ENCODE assay signal across 40 mouse cellular contexts in the genomic region with DNA sequence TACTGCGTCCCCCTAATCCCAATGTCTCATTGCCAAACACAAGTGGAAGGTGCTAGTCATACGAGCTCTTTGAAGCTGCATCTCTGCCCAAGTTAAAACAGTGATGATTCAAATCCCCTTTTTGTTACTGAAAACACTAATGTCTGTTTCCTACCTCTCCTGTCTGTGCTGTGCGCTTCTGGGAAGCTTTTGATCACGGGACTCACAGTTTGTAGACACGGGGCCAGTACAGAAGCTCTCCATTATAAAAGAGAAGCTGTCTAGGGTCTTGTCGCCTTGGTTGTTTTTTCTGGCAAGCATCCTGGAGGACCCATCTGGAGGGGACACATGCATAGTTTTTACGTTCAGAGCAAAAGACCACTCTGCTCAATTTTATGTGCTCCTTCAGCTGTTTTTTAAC. TPM values are rescaled to one million over a fixed set of nuclear protein-coding genes. Genes with fewer than 3 reads are reported as not detected.
"Had no signal": no experiment of that assay in that cellular context is flagged by ENCODE, and none has a peak within 500 bp of the region (broad histone marks: within the 10 kb centered on the region; RNA-seq: fewer than 3 reads in every experiment).

No protein-coding gene starts in this region.

- H3K27ac ChIP-seq: heart, adult 2 months; heart, embryonic 13.5 days; heart, embryonic 15.5 days; hindbrain, embryonic 13.5 days; hindbrain, embryonic 15.5 days; hindbrain, postnatal 0 days; kidney, embryonic 15.5 days; kidney, postnatal 0 days; limb, embryonic 13.5 days; limb, embryonic 15.5 days; liver, embryonic 12.5 days had no signal

- H3K9ac ChIP-seq: heart, embryonic 13.5 days; heart, embryonic 15.5 days; hindbrain, embryonic 13.5 days; hindbrain, embryonic 15.5 days; kidney, embryonic 15.5 days; limb, embryonic 13.5 days; limb, embryonic 15.5 days; liver, embryonic 12.5 days had no signal

- ATAC-seq: hindbrain, postnatal 0 days; intestine, embryonic 16.5 days; liver, embryonic 12.5 days had no signal

- H3K9me3 ChIP-seq: heart, embryonic 13.5 days; heart, embryonic 15.5 days; hindbrain, embryonic 13.5 days; hindbrain, embryonic 15.5 days; kidney, embryonic 15.5 days; limb, embryonic 13.5 days; limb, embryonic 15.5 days; liver, embryonic 12.5 days had no signal

- H3K4me3 ChIP-seq: heart, adult 2 months; heart, embryonic 13.5 days; heart, embryonic 15.5 days; hindbrain, embryonic 13.5 days; hindbrain, embryonic 15.5 days; kidney, embryonic 15.5 days; limb, embryonic 13.5 days; limb, embryonic 15.5 days; liver, embryonic 12.5 days had no signal

- H3K36me3 ChIP-seq: heart, embryonic 13.5 days; heart, embryonic 15.5 days; hindbrain, embryonic 13.5 days; hindbrain, embryonic 15.5 days; kidney, embryonic 15.5 days; limb, embryonic 13.5 days; limb, embryonic 15.5 days; liver, embryonic 12.5 days had no signal

- H3K4me1 ChIP-seq: heart, embryonic 13.5 days; heart, embryonic 15.5 days; hindbrain, embryonic 13.5 days; hindbrain, embryonic 15.5 days; limb, embryonic 15.5 days; liver, embryonic 12.5 days had no signal

- H3K27me3 ChIP-seq: heart, embryonic 13.5 days; heart, embryonic 15.5 days; hindbrain, embryonic 13.5 days; hindbrain, embryonic 15.5 days; kidney, embryonic 15.5 days; limb, embryonic 15.5 days; liver, embryonic 12.5 days had no signal

- DNase-seq: gastrocnemius, postnatal 14 days; gastrocnemius, postnatal 36 days; heart, adult 11 months; heart, adult 2 months; heart, postnatal 14 days; heart, postnatal 36 days; kidney, adult 11 months; kidney, adult 2 months; kidney, adult 9 months; kidney, postnatal 14 days; kidney, postnatal 36 days; layer of hippocampus, adult 9-11 months; layer of hippocampus, postnatal 36 days; left cerebral cortex, postnatal 4 days had no signal

- H3K4me2 ChIP-seq: heart, embryonic 13.5 days; heart, embryonic 15.5 days; hindbrain, embryonic 13.5 days; hindbrain, embryonic 15.5 days; kidney, embryonic 15.5 days; limb, embryonic 13.5 days; limb, embryonic 15.5 days; liver, embryonic 12.5 days had no signal

RNA-seq across cellular contexts. Expression of a gene that starts 21.9 kb away (rescaled TPM):
- total RNA-seq: gastrocnemius, adult 18-20 months; gastrocnemius, adult 8-10 months; gastrocnemius, postnatal 14 days; gastrocnemius, postnatal 36 days; heart, adult 2 months; heart, postnatal 14 days; heart, postnatal 36 days; hematopoietic stem cell, adult 5-6 weeks; hindbrain, postnatal 0 days; layer of hippocampus, adult 18-20 months; layer of hippocampus, adult 8-10 months; layer of hippocampus, postnatal 14 days; layer of hippocampus, postnatal 36 days; left cerebral cortex, adult 18-20 months; left cerebral cortex, adult 8-10 months; left cerebral cortex, postnatal 10 days; left cerebral cortex, postnatal 25 days; left cerebral cortex, postnatal 4 days; liver, adult 2 months had no signal
- polyA plus RNA-seq: heart, adult 2 months; heart, embryonic 13.5 days; heart, embryonic 15.5 days; heart, postnatal 0 days; hindbrain, embryonic 11.5 days; hindbrain, embryonic 13.5 days; hindbrain, embryonic 15.5 days; hindbrain, postnatal 0 days; large intestine, adult 2 months; limb, embryonic 11.5 days; liver, adult 2 months; liver, embryonic 12.5 days had no signal
